Mouse (Mus musculus): ENCODE data around the gene Limd1. TPM values are rescaled to one million over a fixed set of nuclear protein-coding genes. Genes with fewer than 3 reads are reported as not detected.
"Not testable (repeated sequence)": the region's sequence is repeated elsewhere in the genome, so short reads cannot be mapped to it uniquely, and the experiment has no call there.

Gene Limd1
- 10 to 100 TPM; 25.8 to 29.2 TPM for total RNA-seq (2021)
- long read RNA-seq, experiment 1, full-length matches to known transcripts, result 3 of 10 reads
- long read RNA-seq, experiment 1, partial matches to known transcripts, result 0 of 10 reads
- long read RNA-seq, experiment 1, other reads (novel, unspliced or antisense), result 7 of 10 reads
- long read RNA-seq, experiment 2, full-length matches to known transcripts, result 21 of 31 reads
- long read RNA-seq, experiment 2, partial matches to known transcripts, result 0 of 31 reads
- long read RNA-seq, experiment 2, other reads (novel, unspliced or antisense), result 10 of 31 reads

- DNase-seq, result peak; percentile 77
Measured at GRCm38 (mm10) chr9:123478586-123479195, at the start of gene Limd1. Gene Limd1, plus strand, starts transcription at chr9:123478706.

- no peak for DNase-seq
Measured at GRCm38 (mm10) chr9:123429863-123430262, 48.6 kb upstream of the Limd1 start.

- DNase-seq, result no peak
Measured at GRCm38 (mm10) chr9:123430973-123431372, 47.5 kb upstream of the Limd1 start.

DNA sequence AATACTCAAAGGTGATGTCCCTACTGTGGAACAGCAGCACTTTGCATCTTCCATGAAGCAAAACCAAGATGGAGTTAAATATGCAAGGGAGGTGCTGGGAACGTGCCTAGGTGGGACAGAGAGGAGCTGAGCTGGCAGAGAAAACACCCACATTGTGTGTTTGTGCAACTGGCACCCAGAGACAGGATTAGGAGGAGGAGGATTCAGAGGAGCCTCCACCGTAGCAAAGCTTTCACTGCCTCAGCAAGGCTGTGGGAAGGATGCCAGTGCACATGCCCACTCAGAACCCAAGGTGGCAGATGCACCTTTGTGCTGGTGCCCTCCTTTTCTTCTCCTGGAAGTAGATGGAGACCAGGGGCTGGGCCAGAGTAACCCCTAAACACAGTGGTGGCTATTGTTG, 40.3 kb upstream of the Limd1 start:
- DNase-seq, result no peak

GRCm38 (mm10) chr9:123440230-123441058, 38.1 kb upstream of the Limd1 start:
- peak; percentile 31 for DNase-seq

- DNase-seq, result not testable (repeated sequence)
Measured at GRCm38 (mm10) chr9:123447101-123447500, 31.4 kb upstream of the Limd1 start.

- DNase-seq, result no peak
Measured at GRCm38 (mm10) chr9:123448594-123448993, 29.9 kb upstream of the Limd1 start.

DNA sequence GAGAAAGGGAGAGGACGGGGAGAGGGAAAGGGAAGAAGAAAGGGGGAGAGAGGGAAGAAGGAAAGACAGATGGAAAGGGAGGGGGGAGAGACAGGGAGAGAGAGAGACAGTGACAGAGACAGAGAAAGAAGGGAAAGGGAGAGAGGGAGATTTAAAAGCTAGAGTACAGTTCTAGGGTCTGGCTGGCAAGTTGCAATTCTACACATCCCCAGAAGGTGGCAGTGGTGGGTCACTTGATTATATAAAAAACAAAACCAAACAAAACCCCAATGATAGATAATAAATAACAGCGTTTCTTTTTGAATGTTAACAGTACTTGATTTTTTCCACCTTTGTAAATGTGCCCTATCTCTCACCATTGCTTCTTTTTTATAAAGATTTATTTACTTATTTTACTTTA, 28.3 kb upstream of the Limd1 start:
- no peak for DNase-seq

DNA sequence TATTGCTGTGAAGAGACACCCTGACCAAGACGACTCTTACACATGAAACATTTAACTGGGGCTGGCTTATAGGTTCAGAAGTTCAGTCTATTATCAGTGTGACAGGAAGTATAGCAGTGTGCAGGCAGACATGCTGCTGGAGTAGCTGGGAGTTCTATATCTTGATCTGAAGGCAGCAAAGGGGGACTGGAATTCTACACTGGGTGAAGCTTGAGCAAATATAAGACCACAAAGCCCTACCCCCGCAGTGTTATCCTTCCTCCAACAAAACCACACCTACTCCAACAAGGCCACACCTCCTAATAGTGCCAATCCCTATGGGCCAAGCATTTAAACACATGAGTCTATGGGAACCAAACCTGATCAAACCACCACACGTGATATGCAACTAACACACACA, 26.7 kb upstream of the Limd1 start:
- DNase-seq, result no peak

DNA sequence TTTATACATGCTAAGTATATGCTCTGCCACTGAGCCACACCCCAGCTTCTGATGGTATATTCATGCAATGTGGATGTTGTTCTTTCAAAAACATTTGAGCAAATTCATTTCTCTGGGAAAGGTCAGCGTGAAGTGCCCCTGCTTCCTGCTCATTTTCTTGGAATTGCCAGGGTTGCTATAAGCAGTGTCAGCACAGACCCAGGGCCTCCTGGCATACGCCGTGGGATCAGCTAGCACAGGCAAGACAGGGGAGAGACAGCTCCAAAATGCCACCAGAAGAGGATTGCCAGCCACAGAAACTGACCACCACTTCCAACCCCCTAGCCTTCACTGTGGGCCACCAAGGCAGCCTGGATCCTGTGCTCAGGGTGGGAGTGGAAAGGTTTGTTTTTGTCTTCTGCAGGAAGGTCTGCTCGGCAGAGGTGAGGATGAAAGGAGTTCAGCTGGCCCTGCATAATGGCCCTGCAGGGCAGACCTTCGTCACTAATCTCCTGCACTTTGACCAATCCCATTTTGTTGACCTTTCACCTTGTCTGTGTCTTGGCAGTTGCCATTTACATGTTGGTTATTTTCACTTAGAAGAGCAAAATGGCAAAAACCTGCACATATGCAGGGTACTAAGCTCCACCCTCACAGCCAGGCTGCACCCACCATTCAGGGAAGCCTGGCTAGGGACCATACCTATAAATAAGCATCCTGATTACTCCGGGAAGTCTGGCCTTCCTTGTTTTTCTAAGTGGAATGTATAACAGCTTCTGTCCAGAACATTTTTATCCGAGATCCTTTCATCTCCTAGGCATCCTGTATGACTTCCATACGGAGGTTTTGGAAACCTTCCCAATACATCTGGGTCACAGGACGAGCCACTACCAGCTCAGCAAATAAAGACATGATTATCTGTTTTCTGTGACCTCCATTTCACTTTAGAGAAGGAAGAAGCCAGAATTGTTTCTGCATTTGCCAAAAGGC, 21.6 kb upstream of the Limd1 start:
- DNase-seq, result no peak

DNA sequence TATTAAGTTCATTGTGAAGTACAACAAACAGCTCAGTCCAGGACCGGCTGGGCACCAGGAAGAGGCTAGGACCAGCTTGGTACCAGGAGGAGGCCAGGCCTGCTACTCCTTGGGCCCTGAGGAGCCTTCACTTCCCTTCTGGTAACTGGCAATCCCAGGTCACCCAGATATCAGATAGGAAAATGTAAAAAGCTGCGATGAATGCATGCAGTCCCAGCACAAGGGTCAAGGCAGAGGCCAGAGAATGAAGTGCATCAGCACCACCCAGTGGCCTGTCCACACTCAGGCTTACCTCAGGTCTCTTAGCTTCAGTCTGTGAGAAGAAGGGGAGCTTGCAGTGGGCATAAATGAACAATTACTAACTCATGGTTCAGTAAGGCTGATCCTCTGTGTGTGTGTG, 20.9 kb upstream of the Limd1 start:
- DNase-seq, result peak; percentile 23

DNA sequence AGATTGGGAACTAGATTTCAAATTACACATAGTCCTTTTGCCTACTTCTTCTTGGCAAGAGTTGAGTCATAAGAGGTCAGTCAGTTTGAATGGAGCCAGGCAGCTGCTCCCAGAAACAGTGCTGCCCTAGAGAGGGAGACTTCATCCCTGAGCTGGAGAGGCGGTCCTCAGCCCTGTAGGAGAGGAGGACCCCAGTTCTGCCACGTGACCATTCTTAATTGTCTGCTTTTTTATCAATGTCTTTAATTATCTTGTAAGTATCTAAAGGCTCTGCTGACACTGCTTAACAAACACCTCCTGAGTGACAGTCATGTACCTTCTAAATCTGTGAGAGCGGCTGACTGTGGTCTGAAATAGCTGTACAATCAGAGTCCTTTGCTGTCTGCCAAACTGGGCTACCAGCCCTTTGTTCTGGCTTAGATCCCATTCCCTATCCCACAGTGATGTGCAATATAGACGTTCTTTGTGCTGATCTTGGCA, 11.3 kb upstream of the Limd1 start:
- DNase-seq, result no peak

- DNase-seq, result no peak
Measured at GRCm38 (mm10) chr9:123468406-123469085, 10.0 kb upstream of the Limd1 start.

DNA sequence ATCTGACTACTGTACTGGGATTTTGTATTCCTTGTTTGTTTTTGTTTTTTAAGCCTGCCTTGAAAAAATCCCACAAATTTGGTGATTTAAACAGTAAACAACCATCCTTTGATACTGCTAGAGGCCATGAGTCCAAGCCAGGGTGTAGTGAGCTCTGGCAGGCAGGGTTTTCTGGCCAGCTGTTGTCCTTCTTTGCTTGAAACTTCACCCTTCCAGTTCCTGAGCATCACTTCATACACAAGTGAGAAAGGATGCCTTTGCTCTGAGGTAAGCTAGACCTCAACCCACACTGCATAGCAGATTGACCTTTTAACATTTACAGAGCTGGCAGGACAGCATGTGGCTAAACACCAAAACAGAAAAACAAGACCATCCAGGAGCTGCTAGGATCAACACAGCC, 9.4 kb upstream of the Limd1 start:
- DNase-seq, result no peak

- no peak for DNase-seq
Measured at GRCm38 (mm10) chr9:123473377-123473776, 5.1 kb upstream of the Limd1 start.

DNA sequence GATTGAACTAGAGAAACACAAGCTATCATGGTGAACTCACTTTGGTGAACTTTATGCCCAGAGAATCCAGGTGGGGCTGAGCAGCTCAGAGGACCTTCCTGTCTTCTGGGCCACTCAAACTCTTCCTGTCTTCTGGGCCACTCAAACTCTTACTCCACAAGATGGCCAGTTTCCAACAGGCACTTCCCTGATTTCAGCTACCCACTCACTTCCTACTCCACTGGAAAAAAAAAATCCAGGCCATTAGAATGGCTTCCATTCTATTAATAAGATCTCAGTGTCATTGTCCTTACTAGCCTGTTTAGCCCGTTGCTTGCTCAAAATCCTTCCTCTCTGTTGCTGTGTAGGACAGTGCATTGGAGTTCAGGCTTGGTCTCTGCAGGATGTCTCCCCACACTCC, 2.9 kb upstream of the Limd1 start:
- DNase-seq, result no peak

DNA sequence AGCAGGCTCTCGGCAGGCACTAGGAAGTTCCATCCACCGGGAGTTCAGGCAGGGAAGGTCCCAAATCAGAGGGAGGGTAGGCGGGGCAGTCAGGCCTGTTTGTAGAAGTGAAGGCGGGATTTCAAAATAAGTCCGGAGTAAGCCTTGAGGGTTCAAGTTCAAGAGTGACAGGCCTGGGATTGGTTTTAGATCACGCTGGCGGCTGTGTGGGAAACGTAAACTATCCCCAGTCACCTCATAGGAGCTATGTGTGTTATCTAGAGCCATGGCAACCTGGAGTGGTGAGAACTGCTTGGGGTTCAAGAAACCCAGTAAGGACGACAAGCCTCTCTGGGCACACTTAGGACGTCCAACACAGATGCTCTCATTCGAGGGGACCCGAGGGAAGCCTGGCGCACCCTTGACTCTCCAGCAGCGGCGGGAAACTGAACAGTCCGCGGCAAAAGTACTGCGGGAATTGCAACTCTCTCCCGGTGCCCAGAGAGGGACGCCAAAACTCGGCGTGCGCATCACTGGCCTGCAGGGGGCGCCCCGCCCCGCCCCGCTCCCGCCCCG, 398 bp upstream of the Limd1 start:
- DNase-seq, result no peak

DNA sequence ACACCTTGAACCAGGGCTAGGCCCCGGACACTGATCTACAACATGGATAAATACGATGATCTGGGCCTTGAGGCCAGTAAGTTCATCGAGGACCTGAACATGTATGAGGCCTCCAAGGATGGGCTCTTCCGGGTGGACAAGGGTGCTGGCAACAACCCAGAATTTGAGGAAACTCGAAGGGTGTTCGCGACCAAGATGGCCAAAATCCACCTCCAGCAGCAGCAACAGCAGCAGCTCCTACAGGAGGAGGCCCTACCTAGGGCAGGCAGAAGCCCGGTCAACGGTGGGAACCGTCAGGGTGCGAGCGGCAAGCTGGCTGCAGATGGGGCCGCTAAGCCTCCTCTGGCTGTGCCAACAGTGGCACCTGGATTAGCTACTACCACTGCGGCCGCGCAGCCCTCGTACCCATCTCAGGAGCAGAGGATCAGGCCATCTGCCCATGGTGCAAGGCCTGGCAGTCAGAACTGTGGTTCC, 727 bp downstream of the Limd1 start:
- DNase-seq, result no peak

DNA sequence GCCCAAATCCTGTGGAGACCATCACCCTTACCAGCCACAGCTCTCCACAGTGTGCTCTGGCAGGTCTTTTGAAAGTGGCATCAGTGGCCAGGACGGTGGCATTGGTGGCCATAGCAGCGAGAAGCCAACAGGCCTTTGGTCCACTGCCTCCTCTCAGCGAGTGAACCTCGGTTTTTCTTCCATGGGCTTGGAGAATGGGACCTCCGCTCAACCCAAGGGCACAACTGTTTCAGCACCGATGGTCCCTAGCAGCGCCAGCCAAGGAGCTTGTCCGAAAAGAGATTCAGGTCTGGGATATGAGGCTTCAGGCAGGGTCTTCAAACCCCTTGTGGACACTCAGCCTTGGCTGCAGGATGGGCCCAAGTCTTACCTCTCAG, 1.4 kb downstream of the Limd1 start:
- DNase-seq, result no peak

- no peak for DNase-seq
Measured at GRCm38 (mm10) chr9:123480253-123480921, 1.9 kb downstream of the Limd1 start.
